Mouse (Mus musculus) limb, embryonic 12.5 days (tissue): ENCODE data around the gene Qpctl. TPM values are rescaled to one million over a fixed set of nuclear protein-coding genes. Genes with fewer than 3 reads are reported as not detected.

ENCODE experiments used
- ATAC-seq: fragments of 200-750 bp; cut with Nextera tagmentation; 2 replicates; pipeline ENCODE4 v1.8.0; 2017; ENCODE audit warnings: low read depth, moderate TSS enrichment; ENCODE audit not compliant: insufficient number of reproducible peaks, insufficient read depth, low FRiP score, low TSS enrichment
- H3K27ac ChIP-seq: fragments of 300-500 bp; sonication (generic); 2 replicates; pipeline ENCODE4 v1.5.1; 2016; ENCODE audit warnings: mild to moderate bottlenecking, moderate library complexity
- H3K27me3 ChIP-seq: fragments of 300-500 bp; sonication (generic); 2 replicates; pipeline ENCODE4 v1.6.1; 2016; ENCODE audit warnings: mild to moderate bottlenecking, moderate library complexity
- H3K36me3 ChIP-seq: fragments of 300-500 bp; sonication (generic); 2 replicates; pipeline ENCODE4 v1.6.1; 2016; ENCODE audit warnings: mild to moderate bottlenecking, moderate library complexity
- H3K4me1 ChIP-seq: fragments of 300-500 bp; sonication (generic); replicated peaks from 2 replicates; pipeline ENCODE4 v1.6.1; 2016
- H3K4me2 ChIP-seq: fragments of 300-500 bp; sonication (generic); 2 replicates; pipeline ENCODE4 v1.6.1; 2016; ENCODE audit warnings: mild to moderate bottlenecking, moderate library complexity
- H3K4me3 ChIP-seq: fragments of 300-500 bp; sonication (generic); replicated peaks from 2 replicates; pipeline ENCODE4 v1.5.1; 2016; ENCODE audit warnings: mild to moderate bottlenecking
- H3K9ac ChIP-seq: fragments of 300-500 bp; sonication (generic); replicated peaks from 2 replicates; pipeline ENCODE4 v1.6.1; 2016; ENCODE audit warnings: mild to moderate bottlenecking, moderate library complexity
- H3K9me3 ChIP-seq: fragments of 300-500 bp; sonication (generic); 2 replicates; pipeline ENCODE4 v1.6.1; 2016; ENCODE audit warnings: mild to moderate bottlenecking, moderate library complexity
- WGBS: fragments of 180-500 bp; shearing (Covaris S2); methylation state at CpG from one replicate; pipeline ENCODE4 v1.1.7; 2016; 5-methylcytosine and 5-hydroxymethylcytosine counted together
- polyA plus RNA-seq: library from polyadenylated mRNA; unstranded; fragments of >200 nt; fragmentation: Nextera tagmentation; extraction: Ambion mirVana; gene quantifications from 2 replicates; pipeline ENCODE4 v1.2.1, GENCODE M21; 2016

Qpctl gene
- polyA plus RNA-seq, 1 experiment from 2014 or later, result 15.9 TPM

DNA sequence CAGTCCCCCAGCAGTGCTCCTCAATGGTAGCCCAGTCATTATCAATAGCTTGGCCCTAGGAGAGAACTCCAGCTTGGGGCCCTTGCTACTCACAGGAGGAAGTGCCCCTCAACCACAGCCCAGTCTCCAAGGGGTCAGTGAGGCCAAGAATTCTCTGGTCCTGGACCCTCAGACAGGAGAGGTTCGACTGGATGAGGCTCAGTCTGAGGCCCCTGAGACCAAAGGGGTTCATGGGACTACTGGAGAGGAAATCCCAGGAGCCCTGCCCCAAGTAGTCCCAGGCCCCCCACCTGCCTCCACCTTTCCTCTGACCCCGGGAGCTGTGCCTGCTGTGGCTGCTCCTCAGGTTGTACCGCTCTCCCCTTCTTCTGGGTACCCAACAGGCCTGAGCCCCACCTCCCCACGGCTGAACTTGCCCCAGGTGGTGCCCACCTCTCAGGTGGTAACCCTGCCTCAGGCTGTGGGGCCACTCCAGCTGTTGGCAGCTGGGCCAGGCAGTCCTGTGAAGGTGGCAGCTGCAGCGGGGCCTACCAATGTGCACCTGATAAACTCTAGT lies 52.6 kb downstream of the Qpctl start:
- H3K36me3 ChIP-seq, result peaks cover 15% of the 10 kb centered on the region
- no peak for ATAC-seq
- peak overlapping the region; percentile 98 for H3K27ac ChIP-seq
- H3K4me1 ChIP-seq, result peaks cover 43% of the 10 kb centered on the region
- H3K4me2 ChIP-seq, result peak overlapping the region; percentile 92
- H3K9ac ChIP-seq, result peak overlapping the region; percentile 94
- peak overlapping the region; percentile 85 for H3K4me3 ChIP-seq
- 55% methylated on average over 5 of the region's 5 CpGs for WGBS
- no peaks in the 10 kb centered on the region for H3K9me3 ChIP-seq
- H3K27me3 ChIP-seq, result peaks cover 7% of the 10 kb centered on the region; the same call in 1 of the 2 replicates

DNA sequence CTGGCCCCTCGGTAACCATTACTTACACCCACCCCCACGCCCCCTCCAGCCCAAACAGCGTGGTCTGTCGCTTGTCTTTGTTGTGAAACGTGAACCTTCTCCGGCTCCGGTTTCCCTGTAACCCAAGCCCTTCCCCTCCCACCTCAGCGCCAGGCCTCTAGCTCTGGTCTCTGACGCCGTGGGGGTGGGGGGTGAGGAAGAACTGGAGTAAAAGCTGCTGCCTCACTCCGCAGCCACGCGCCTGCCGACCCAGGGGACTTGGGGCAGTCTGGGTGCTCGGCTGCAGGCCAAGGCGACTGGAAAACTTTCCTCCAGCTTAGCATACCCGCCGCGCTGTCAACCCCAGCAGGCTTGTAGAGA lies 53.4 kb downstream of the Qpctl start:
- Histone ChIP-seq H3K4me2 (peak overlapping the region; percentile 92), H3K4me1 (peaks cover 46% of the 10 kb centered on the region), H3K36me3 (peaks cover 20% of the 10 kb centered on the region), H3K4me3 (peak overlapping the region; percentile 85), H3K27me3 (peaks cover 15% of the 10 kb centered on the region), H3K9ac (peak overlapping the region; percentile 94), H3K9me3 (no peaks in the 10 kb centered on the region), H3K27ac (peak overlapping the region; percentile 98)
- peak; percentile 18 for ATAC-seq
- WGBS, result under 1% methylated on average over 19 of the region's 19 CpGs

DNA sequence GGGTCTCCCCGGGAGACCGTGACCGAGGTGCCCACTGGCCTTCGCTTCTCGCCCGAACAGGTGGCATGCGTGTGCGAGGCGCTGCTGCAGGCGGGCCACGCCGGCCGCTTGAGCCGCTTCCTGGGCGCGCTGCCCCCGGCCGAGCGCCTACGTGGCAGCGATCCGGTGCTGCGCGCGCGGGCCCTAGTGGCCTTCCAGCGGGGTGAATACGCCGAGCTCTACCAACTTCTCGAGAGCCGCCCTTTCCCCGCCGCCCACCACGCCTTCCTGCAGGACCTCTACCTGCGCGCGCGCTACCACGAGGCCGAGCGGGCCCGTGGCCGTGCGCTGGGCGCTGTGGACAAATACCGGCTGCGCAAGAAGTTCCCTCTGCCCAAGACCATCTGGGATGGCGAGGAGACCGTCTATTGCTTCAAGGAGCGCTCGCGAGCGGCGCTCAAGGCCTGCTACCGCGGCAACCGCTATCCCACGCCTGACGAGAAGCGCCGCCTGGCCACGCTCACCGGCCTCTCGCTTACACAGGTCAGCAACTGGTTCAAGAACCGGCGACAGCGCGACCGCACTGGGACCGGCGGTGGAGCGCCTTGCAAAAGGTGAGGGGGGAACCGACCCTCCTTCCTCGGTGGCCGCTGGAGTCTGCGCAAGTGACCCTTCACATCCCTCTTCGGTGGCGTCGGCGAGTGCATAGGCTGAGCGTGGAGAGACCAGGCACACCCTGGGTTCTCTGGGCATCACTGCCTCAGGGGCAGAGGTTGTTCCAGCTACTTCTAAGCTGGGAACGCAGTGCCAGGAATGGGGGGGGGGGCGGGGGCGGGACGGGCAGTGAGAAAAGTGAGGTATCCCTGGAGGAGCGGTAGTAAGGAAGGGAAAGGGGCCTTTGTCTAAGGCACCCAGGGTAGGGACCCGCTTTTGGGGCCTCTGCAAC lies 54.0 kb downstream of the Qpctl start:
- Histone ChIP-seq H3K27ac (peak overlapping the region; percentile 98), H3K4me2 (peak overlapping the region; percentile 92), H3K4me1 (peaks cover 46% of the 10 kb centered on the region), H3K9ac (peak overlapping the region; percentile 94), H3K36me3 (peaks cover 26% of the 10 kb centered on the region), H3K4me3 (peak overlapping the region; percentile 85), H3K27me3 (peaks cover 18% of the 10 kb centered on the region), H3K9me3 (no peaks in the 10 kb centered on the region)
- under 1% methylated on average over 77 of the region's 87 CpGs for whole genome bisulfite sequencing
- ATAC-seq, result no peak

- Histone ChIP-seq H3K27me3 (peaks cover 18% of the 10 kb centered on the region), H3K36me3 (peaks cover 33% of the 10 kb centered on the region), H3K9me3 (no peaks in the 10 kb centered on the region), H3K9ac (peak within 1 kb of the TSS; percentile 94), H3K27ac (peak within 1 kb of the TSS; percentile 98), H3K4me2 (peak within 1 kb of the TSS; percentile 92), H3K4me3 (peak within 1 kb of the TSS; percentile 85), H3K4me1 (peaks cover 46% of the 10 kb centered on the region)
- WGBS, result 3% methylated on average over 27 of the region's 36 CpGs
- ATAC-seq, result no peak
Measured at GRCm38 (mm10) chr7:19094471-19094825, 54.6 kb downstream of the Qpctl start, which contains the start of gene Six5. Gene Six5, plus strand, starts transcription at chr7:19094594.

GRCm38 (mm10) chr7:19093537-19094385 lies 55.3 kb downstream of the Qpctl start:
- WGBS, result under 1% methylated on average over 45 of the region's 45 CpGs
- Histone ChIP-seq H3K9me3 (no peaks in the 10 kb centered on the region), H3K36me3 (peaks cover 39% of the 10 kb centered on the region), H3K27ac (peak overlapping the region; percentile 98), H3K4me1 (peaks cover 46% of the 10 kb centered on the region), H3K27me3 (peaks cover 18% of the 10 kb centered on the region), H3K4me2 (peak overlapping the region; percentile 92), H3K4me3 (peak overlapping the region; percentile 85), H3K9ac (peak overlapping the region; percentile 94)
- peak; percentile 86 for ATAC-seq

DNA sequence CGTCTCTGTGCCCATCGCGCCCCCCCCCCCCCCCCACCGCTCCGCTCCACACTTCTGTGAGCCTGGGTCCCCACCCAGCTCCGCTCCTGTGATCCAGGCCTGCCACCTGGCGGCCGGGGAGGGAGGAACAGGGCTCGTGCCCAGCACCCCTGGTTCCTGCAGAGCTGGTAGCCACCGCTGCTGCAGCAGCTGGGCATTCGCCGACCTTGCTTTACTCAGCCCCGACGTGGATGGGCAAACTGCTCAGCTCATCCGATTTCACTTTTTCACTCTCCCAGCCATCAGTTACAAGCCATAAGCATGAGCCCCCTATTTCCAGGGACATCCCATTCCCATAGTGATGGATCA lies 55.9 kb downstream of the Qpctl start:
- H3K4me1 ChIP-seq, result peaks cover 43% of the 10 kb centered on the region
- no peaks in the 10 kb centered on the region for H3K9me3 ChIP-seq
- H3K36me3 ChIP-seq, result peaks cover 45% of the 10 kb centered on the region
- H3K4me2 ChIP-seq, result peak overlapping the region; percentile 92
- H3K27ac ChIP-seq, result peak overlapping the region; percentile 94
- H3K9ac ChIP-seq, result peak overlapping the region; percentile 66
- H3K4me3 ChIP-seq, result peak overlapping the region; percentile 85
- 0% methylated on average over 14 of the region's 15 CpGs for WGBS
- peaks cover 18% of the 10 kb centered on the region for H3K27me3 ChIP-seq
- peak; percentile 11 for ATAC-seq

DNA sequence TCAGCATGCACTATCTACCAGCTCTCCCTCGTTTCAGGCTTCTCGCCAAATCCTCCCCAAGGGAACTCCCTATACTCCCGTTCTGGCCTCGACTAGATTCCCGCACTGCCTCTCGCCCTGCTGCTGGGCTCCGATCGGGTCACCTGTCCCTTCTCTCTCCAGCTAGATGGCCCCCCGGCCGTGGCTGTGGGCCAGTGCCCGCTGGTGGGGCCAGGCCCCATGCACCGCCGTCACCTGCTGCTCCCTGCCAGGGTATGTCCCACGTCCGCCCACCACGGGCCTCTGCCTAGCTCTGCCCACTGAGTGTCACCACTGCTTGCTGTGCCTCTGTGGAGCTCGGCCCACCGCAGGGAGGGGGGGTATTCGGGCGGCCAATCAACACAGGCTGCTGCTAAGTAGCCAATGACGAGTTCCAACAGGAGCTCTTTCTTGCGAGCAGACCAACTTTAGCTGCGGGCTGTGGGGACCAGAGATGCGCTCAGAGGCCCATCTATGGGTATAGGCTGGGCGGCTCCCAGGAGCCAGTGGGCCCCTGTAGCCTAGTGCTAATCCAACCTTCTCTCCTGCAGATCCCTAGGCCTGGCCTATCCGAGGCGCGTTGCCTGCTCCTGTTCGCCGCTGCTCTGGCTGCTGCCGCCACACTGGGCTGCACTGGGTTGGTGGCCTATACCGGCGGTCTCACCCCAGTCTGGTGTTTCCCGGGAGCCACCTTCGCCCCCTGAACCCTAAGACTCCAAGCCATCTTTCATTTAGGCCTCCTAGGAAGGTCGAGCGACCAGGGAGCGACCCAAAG lies 56.5 kb downstream of the Qpctl start:
- Histone ChIP-seq H3K27ac (peak overlapping the region; percentile 94), H3K36me3 (peaks cover 46% of the 10 kb centered on the region), H3K4me3 (peak overlapping the region; percentile 85), H3K27me3 (peaks cover 18% of the 10 kb centered on the region), H3K4me2 (peak overlapping the region; percentile 92), H3K9ac (peak overlapping the region; percentile 66), H3K4me1 (peaks cover 40% of the 10 kb centered on the region), H3K9me3 (no peaks in the 10 kb centered on the region)
- ATAC-seq, result peak; percentile 41
- WGBS, result 2% methylated on average over 38 of the region's 38 CpGs

DNA sequence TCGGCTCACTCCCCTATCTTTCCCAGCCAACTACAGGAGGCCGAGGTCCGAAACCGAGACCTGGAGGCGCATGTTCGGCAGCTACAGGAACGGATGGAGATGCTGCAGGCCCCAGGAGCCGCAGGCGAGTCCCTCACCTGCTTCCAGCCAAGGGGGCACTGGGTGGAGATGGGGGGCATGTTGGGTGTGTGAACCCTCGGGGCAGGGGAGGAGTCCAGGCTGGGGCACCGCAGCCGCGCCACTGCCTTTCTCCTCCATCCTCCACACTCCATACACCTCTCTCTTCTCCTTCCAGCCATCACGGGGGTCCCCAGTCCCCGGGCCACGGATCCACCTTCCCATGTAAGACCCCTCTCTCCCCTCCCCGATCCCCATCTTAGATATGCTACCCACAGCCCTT lies 57.2 kb downstream of the Qpctl start:
- peaks cover 46% of the 10 kb centered on the region for H3K36me3 ChIP-seq
- H3K4me1 ChIP-seq, result peaks cover 33% of the 10 kb centered on the region
- no peaks in the 10 kb centered on the region for H3K9me3 ChIP-seq
- H3K4me2 ChIP-seq, result peak overlapping the region; percentile 92
- 28% methylated on average over 17 of the region's 17 CpGs for WGBS
- H3K27me3 ChIP-seq, result peaks cover 18% of the 10 kb centered on the region
- H3K4me3 ChIP-seq, result peak overlapping the region; percentile 85
- no peak for ATAC-seq
- 0 out of 2 replicates have a peak overlapping the region, but pooled peaks have one; percentile 94 for H3K27ac ChIP-seq
- H3K9ac ChIP-seq, result peak overlapping the region; percentile 66
